Mouse (Mus musculus) spleen, adult 2 months (tissue): ENCODE results near the gene Cul3. TPM values are rescaled to one million over a fixed set of nuclear protein-coding genes. Genes with fewer than 3 reads are reported as not detected.

Experiments used
- DNase-seq, 2 experiments: peaks; one replicate each; pipeline versions ENCODE4 v3.0.0 to v3.0.0-alpha.2; 2012 to 2021; ENCODE audit warnings: low spot score in 2 of 2, low read depth in 1 of 2
- H3K27ac ChIP-seq: fragments of 200-500 bp; 2 replicates; pipeline ENCODE4 v1.5.1; 2012; ENCODE audit warnings: low read length, inconsistent platforms; ENCODE audit not compliant: insufficient read depth
- H3K27me3 ChIP-seq: fragments of 200-500 bp; 2 replicates; pipeline ENCODE4 v1.6.1; 2012; ENCODE audit warnings: mild to moderate bottlenecking, moderate library complexity, low read length, inconsistent platforms; ENCODE audit not compliant: control insufficient read depth, insufficient read depth
- H3K36me3 ChIP-seq: fragments of 200-500 bp; 2 replicates; pipeline ENCODE4 v1.6.1; 2012; ENCODE audit warnings: mild to moderate bottlenecking, low read length, inconsistent platforms; ENCODE audit not compliant: control insufficient read depth, insufficient read depth
- H3K4me1 ChIP-seq: fragments of 200-500 bp; 2 replicates; pipeline ENCODE4 v1.6.1; 2011; ENCODE audit warnings: inconsistent platforms; ENCODE audit not compliant: control insufficient read depth, insufficient read depth, insufficient read length
- H3K4me3 ChIP-seq: fragments of 200-500 bp; 2 replicates; pipeline ENCODE4 v1.5.1; 2011; ENCODE audit warnings: mild to moderate bottlenecking, inconsistent platforms; ENCODE audit not compliant: insufficient read depth, insufficient read length; ENCODE audit errors: extremely low read depth
- CTCF ChIP-seq: fragments of 200-500 bp; IDR thresholded peaks from 2 replicates; pipeline ENCODE4 v1.5.1; 2011; ENCODE audit warnings: mild to moderate bottlenecking, inconsistent platforms; ENCODE audit not compliant: insufficient read depth, insufficient read length, insufficient replicate concordance; ENCODE audit errors: extremely low read depth
- POLR2A ChIP-seq: fragments of 200-500 bp; IDR thresholded peaks from 2 replicates; pipeline ENCODE4 v1.6.1; 2011; ENCODE audit warnings: low read depth, low read length, inconsistent platforms
- WGBS: fragments of 180-500 bp; shearing (Covaris S2); methylation state at CpG from one replicate; pipeline ENCODE4 v1.1.7; 2018; 5-methylcytosine and 5-hydroxymethylcytosine counted together
- polyA plus RNA-seq: library from polyadenylated mRNA; depleted of rRNA; stranded (reverse); fragments of >200 nt; gene quantifications from 2 replicates; pipeline ENCODE4 v1.2.3, GENCODE M21; 2012; rRNA removed

Cul3 gene
- polyA plus RNA-seq, 1 experiment: 5.4 TPM

DNA sequence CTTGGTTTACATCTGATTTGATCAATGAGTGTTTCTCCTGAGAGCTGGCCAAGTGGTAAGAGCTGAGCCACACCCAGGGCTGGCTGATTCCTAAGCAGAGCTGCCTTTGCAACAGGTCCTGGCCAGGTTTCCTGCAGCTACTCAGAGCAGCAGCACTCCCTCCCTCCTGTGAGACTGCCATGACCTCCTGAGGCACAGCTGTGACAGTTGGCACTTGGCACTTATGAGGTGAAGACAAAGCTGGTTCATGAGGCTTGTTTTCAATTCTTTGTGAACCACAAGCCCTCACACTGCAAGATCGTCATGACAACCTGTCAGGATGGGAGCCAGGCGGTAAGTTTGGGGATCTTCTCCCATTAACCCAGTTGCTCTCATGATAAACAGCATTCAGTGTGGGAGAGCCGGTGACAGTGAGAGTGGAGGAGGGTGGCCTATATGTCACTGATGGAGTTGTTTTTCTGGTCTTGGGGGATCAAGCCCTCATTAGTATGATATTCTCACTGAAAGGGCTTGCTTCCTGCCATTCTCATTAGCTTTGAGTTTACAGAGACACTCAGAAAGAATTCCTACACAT, 115.4 kb downstream of the Cul3 start:
- 51% methylated on average over 3 of the region's 3 CpGs for WGBS
- Histone ChIP-seq H3K27ac (no peak overlapping the region), H3K36me3 (no peaks in the 10 kb centered on the region), H3K4me1 (no peaks in the 10 kb centered on the region), H3K27me3 (no peaks in the 10 kb centered on the region), H3K4me3 (no peak overlapping the region)
- no peak for DNase-seq
- TF ChIP-seq POLR2A: no peak
- TF ChIP-seq CTCF: no peak

DNA sequence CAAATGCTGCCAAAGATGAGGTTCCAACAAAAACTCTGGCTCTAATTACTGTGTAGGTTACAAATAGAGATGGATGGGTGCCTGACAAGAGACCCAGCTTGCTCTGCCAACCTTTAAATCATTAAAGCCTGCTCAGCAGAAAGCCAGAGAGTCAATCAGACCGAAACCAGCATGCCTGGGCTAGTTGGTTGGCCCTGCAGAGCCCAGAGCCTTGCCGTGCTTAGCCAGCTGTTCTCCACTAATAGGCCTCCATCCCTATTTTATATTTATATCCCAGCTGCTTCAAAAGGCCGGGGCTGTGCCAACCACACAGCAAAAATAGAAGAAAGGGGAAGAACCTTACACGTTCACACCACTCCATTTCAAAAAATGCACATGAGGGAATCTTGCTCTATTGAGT, 119.1 kb downstream of the Cul3 start:
- Histone ChIP-seq H3K27me3 (no peaks in the 10 kb centered on the region), H3K4me1 (peaks cover 2% of the 10 kb centered on the region; the same call in 1 of the 2 replicates), H3K36me3 (no peaks in the 10 kb centered on the region), H3K4me3 (no peak overlapping the region), H3K27ac (no peak overlapping the region)
- no peak for DNase-seq
- no peak for TF ChIP-seq POLR2A
- TF ChIP-seq CTCF: no peak
- WGBS: 26% methylated on average over 4 of the region's 4 CpGs

GRCm38 (mm10) chr1:80218268-80218667, 122.0 kb downstream of the Cul3 start, which contains the start of gene Fam124b:
Gene Fam124b, minus strand, starts transcription at chr1:80218473.
- DNase-seq: no peak
- WGBS: 41% methylated on average over 6 of the region's 6 CpGs
- H3K27me3 ChIP-seq: no peaks in the 10 kb centered on the region
- no peaks in the 10 kb centered on the region for H3K36me3 ChIP-seq
- no peak within 1 kb of the TSS for H3K4me3 ChIP-seq
- H3K4me1 ChIP-seq: peaks cover 2% of the 10 kb centered on the region; the same call in 1 of the 2 replicates
- no peak within 1 kb of the TSS for H3K27ac ChIP-seq
- TF ChIP-seq POLR2A: no peak
- no peak for TF ChIP-seq CTCF

Other genes with a start within 250 kb of the Cul3 start
- 0.07 and 0.19 TPM in 2 replicates for gene Fam124b, start 122.0 kb downstream of the Cul3 start, polyA plus RNA-seq
- gene Gm45261, start 121.0 kb upstream of the Cul3 start, polyA plus RNA-seq: not detected in 2 replicates